Mouse (Mus musculus) liver, embryonic 14.5 days (tissue): ENCODE measurements around the gene Npr2.

ENCODE experiments used
- CTCF ChIP-seq: IDR thresholded peaks from 2 replicates; pipeline ENCODE4 v1.5.1; 2016; ENCODE audit warnings: antibody characterized with exemption, low read depth, control low read depth
- EP300 ChIP-seq: IDR thresholded peaks from 2 replicates; pipeline ENCODE4 v1.6.1; 2016; ENCODE audit warnings: antibody characterized with exemption, low read depth

GRCm38 (mm10) chr4:43612534-43612933 is 19.2 kb upstream of the Npr2 start:
- TF ChIP-seq CTCF, result no peak
- TF ChIP-seq EP300, result 0 out of 2 replicates have a peak, but pooled peaks have one; percentile 22
